In genomic region chr13:21253569-21253968, GRCm38 (mm10) we compare ENCODE assay signal across 9 mouse cellular contexts. TPM values are rescaled to one million over a fixed set of nuclear protein-coding genes. Genes with fewer than 3 reads are reported as not detected.
DNase-seq lines count a peak whose midpoint lies in the region; ATAC-seq and TF ChIP-seq lines count a peak whose summit lies in the region.
"Had no signal": no experiment of that assay in that cellular context is flagged by ENCODE, and none has a peak within 500 bp of the region (broad histone marks: within the 10 kb centered on the region; RNA-seq: fewer than 3 reads in every experiment).

No protein-coding gene starts in this region.

- DNase-seq in gastrocnemius, adult 2 months, result no peak
- DNase-seq in gastrocnemius, postnatal 4 days (ENCODE audit: low spot score in 2 of 2), result no peak
- DNase-seq in ES-E14 (ENCODE audit: low read depth, low spot score), result no peak
- peak; percentile 57 for DNase-seq in midbrain, embryonic 10.5 days (ENCODE audit: low spot score)
- no peak for DNase-seq in adrenal gland, postnatal 10 days
- no peak for DNase-seq in spleen, postnatal 14 days (ENCODE audit: low spot score in 2 of 2)
- no peak for DNase-seq in natural killer cell, adult 2 months (ENCODE audit: low spot score in 2 of 2)

- ATAC-seq in forebrain, embryonic 16.5 days, result peak; percentile 70

- no peaks in the 10 kb centered on the region for H3K36me3 ChIP-seq in ES-E14 (ENCODE audit: control insufficient read depth, insufficient read depth, low read length, poor library complexity, severe bottlenecking)
- H3K36me3 ChIP-seq in forebrain, embryonic 16.5 days (ENCODE audit: control insufficient read depth, insufficient read depth), result no peaks in the 10 kb centered on the region
- H3K36me3 ChIP-seq in midbrain, embryonic 10.5 days, result no peaks in the 10 kb centered on the region

- in situ Hi-C loops in ES-E14 (cut with MboI; ENCODE audit: low sequenced_read_pairs in 2 of 2, unreplicated experiment in 2 of 2), result loop anchor here in 1 of 2 experiments (25.0 kb wide), 2 partner anchors 684 to 759 kb away; partner anchors contain the start of genes Prss16 and Zfp184

- intact Hi-C loops in gastrocnemius, adult 2 months (cut with DNase I), result no loop called here

- H3K27ac ChIP-seq in gastrocnemius, adult 2 months, result no peak overlapping the region
- no peak overlapping the region for H3K27ac ChIP-seq in ES-E14 (ENCODE audit: insufficient read depth, low read depth, low read length, poor library complexity, severe bottlenecking)
- 0 out of 2 replicates have a peak overlapping the region, but pooled peaks have one; percentile 25 for H3K27ac ChIP-seq in forebrain, embryonic 16.5 days (ENCODE audit: low read length)
- peak overlapping the region; percentile 74 for H3K27ac ChIP-seq in midbrain, embryonic 10.5 days (replicated peaks)

- H3K4me1 ChIP-seq in ES-E14 (ENCODE audit: control insufficient read depth in 2 of 2, insufficient read depth in 2 of 2, low read length in 2 of 2, poor library complexity in 1 of 2), result peaks cover 0 to 8% of the 10 kb centered on the region in 2 experiments; a peak in 1 of 4 replicates
- H3K4me1 ChIP-seq in forebrain, embryonic 16.5 days (replicated peaks; ENCODE audit: control insufficient read depth, insufficient read depth, low read length), result no peaks in the 10 kb centered on the region
- peaks cover 11% of the 10 kb centered on the region for H3K4me1 ChIP-seq in midbrain, embryonic 10.5 days

- no peak overlapping the region; the same call in 1 of the 2 replicates for H3K9ac ChIP-seq in ES-E14 (ENCODE audit: insufficient read depth, low read depth, low read length, poor library complexity, severe bottlenecking)
- peak overlapping the region; percentile 58 for H3K9ac ChIP-seq in forebrain, embryonic 16.5 days (replicated peaks; ENCODE audit: low read depth, low read length)

- H3K9me3 ChIP-seq in ES-E14 (ENCODE audit: control insufficient read depth, insufficient read depth, low read depth, low read length), result no peaks in the 10 kb centered on the region
- H3K9me3 ChIP-seq in forebrain, embryonic 16.5 days (ENCODE audit: control insufficient read depth, low read length), result no peaks in the 10 kb centered on the region
- H3K9me3 ChIP-seq in midbrain, embryonic 10.5 days (replicated peaks), result no peaks in the 10 kb centered on the region

- TF ChIP-seq CTCF in gastrocnemius, adult 2 months (IDR thresholded peaks at IDR 0.05), result no peak

- H3K27me3 ChIP-seq in forebrain, embryonic 16.5 days (replicated peaks; ENCODE audit: control insufficient read depth, insufficient read depth, low read length), result peaks cover 7% of the 10 kb centered on the region; the same call in 1 of the 2 replicates
- peaks cover 41% of the 10 kb centered on the region for H3K27me3 ChIP-seq in midbrain, embryonic 10.5 days (ENCODE audit: low read depth, poor library complexity, severe bottlenecking)

- 2% methylated on average over 12 of the region's 12 CpGs for WGBS in forebrain, embryonic 16.5 days
- WGBS in midbrain, embryonic 10.5 days, result under 1% methylated on average over 12 of the region's 12 CpGs

- H3K4me3 ChIP-seq in gastrocnemius, adult 2 months, result peak overlapping the region; percentile 62
- peak overlapping the region; percentile 69 to 76 for H3K4me3 ChIP-seq in ES-E14 (ENCODE audit: insufficient read depth in 1 of 2, low read depth in 1 of 2, low read length in 2 of 2, poor library complexity in 1 of 2, severe bottlenecking in 1 of 2)
- peak overlapping the region; percentile 55 for H3K4me3 ChIP-seq in forebrain, embryonic 16.5 days (replicated peaks; ENCODE audit: low read length)
- H3K4me3 ChIP-seq in midbrain, embryonic 10.5 days, result peak overlapping the region; percentile 69

- peak overlapping the region; percentile 62 for H3K4me2 ChIP-seq in forebrain, embryonic 16.5 days (ENCODE audit: low read length)

TF ChIP-seq in ES-E14, 5 proteins besides CTCF, POLR2A, EP300 and RAD21:
- TF ChIP-seq CHD2 (IDR thresholded peaks at IDR 0.05; ENCODE audit: low read depth, low read length) (no peak), MAFK (IDR thresholded peaks at IDR 0.05; ENCODE audit: insufficient read depth, low read depth, low read length) (no peak), HCFC1 (IDR thresholded peaks at IDR 0.05; ENCODE audit: borderline replicate concordance, insufficient read depth, low read length) (peak; percentile 3; the same call in 1 of the 2 replicates), ZC3H11A (IDR thresholded peaks at IDR 0.05; ENCODE audit: borderline replicate concordance, low read depth, low read length) (no peak), ZNF384 (IDR thresholded peaks at IDR 0.05; ENCODE audit: low read depth, low read length) (no peak)

RNA-seq across cellular contexts. Expression of gene Gpx5, which starts 39.0 kb away (rescaled TPM):
- not detected for total RNA-seq in gastrocnemius, adult 2 months (2021)
- total RNA-seq in gastrocnemius, postnatal 4 days (2021), result not detected
- total RNA-seq in ES-E14 (2012; rRNA removed), result not detected in 2 replicates
- polyA plus RNA-seq in forebrain, embryonic 16.5 days (2015; fragmentation: Nextera tagmentation; extraction: Ambion mirVana), result not detected in 2 replicates
- polyA plus RNA-seq in midbrain, embryonic 10.5 days (2016; fragmentation: Nextera tagmentation; extraction: Ambion mirVana), result not detected in 2 replicates
- not detected for total RNA-seq in adrenal gland, postnatal 10 days (2021)
- total RNA-seq: gastrocnemius, adult 18-20 months had no signal

RNA-seq across cellular contexts. Expression of gene Gpx6, which starts 58.4 kb away (rescaled TPM):
- total RNA-seq in gastrocnemius, adult 2 months (2021), result not detected
- not detected for total RNA-seq in gastrocnemius, postnatal 4 days (2021)
- 2.1 and 2.2 TPM in 2 replicates for total RNA-seq in ES-E14 (2012; rRNA removed)
- not detected in 2 replicates for polyA plus RNA-seq in forebrain, embryonic 16.5 days (2015; fragmentation: Nextera tagmentation; extraction: Ambion mirVana)
- 0.09 TPM in 1 of 2 replicates, not detected in the other for polyA plus RNA-seq in midbrain, embryonic 10.5 days (2016; fragmentation: Nextera tagmentation; extraction: Ambion mirVana)
- under 1 TPM in 1 of 2 experiments, not detected in 1; 0.27 TPM for total RNA-seq in adrenal gland, postnatal 10 days (2021)
- total RNA-seq: gastrocnemius, adult 18-20 months had no signal

Comparison
In these comparisons a context has a peak if more than half of its experiments do, and no peak if none do; other contexts are left out.
1. H3K27ac ChIP-seq: peak in forebrain, embryonic 16.5 days (single experiment) and midbrain, embryonic 10.5 days (single experiment); none in gastrocnemius, adult 2 months (single experiment) and ES-E14 (single experiment).
2. Peak in every context shown above with its lines, with median percentiles within 50 percentile points of each other: H3K4me3 ChIP-seq.